Mouse (Mus musculus): ENCODE measurements around the gene Eif2ak3. TPM values are rescaled to one million over a fixed set of nuclear protein-coding genes. Genes with fewer than 3 reads are reported as not detected.

Eif2ak3 gene
- polyA plus RNA-seq, 1 experiment from 2014 or later, result 5.0 TPM

DNA sequence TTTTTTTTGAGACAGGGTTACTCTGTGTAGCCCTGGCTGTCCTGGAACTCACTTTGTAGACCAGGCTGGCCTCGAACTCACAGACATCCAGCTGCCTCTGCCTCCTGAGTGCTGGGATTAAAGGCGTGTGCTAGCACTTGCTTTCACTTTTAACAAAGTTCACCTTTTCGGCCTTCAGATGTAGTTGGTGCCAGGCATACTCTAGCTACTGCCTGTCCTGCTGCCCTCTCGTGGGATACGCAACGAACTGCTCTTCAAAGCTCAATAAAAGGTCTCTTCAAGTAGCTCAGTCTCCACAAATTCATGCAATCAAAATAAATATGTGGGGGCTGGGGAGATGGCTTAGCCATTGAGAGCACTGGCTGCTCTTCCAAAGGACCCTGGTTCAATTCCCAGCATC is 53.9 kb downstream of the Eif2ak3 start:
- H3K9me3 ChIP-seq (replicated peaks; ENCODE audit: control insufficient read depth, low read length), result no peaks in the 10 kb centered on the region
- 72% methylated on average over 6 of the region's 6 CpGs for WGBS (ENCODE audit: insufficient replicate concordance)
- H3K4me1 ChIP-seq (ENCODE audit: control insufficient read depth, insufficient read depth, low read length), result no peaks in the 10 kb centered on the region
- no peak for ATAC-seq (replicated peaks; ENCODE audit: insufficient number of reproducible peaks, low FRiP score, low TSS enrichment)
- H3K4me3 ChIP-seq (ENCODE audit: low read depth, low read length), result no peak overlapping the region
- H3K4me2 ChIP-seq, result no peak overlapping the region
- no peak overlapping the region for H3K9ac ChIP-seq (ENCODE audit: low read depth, low read length)
- no peaks in the 10 kb centered on the region for H3K27me3 ChIP-seq (ENCODE audit: control insufficient read depth, insufficient read depth, low read length)
- no peak overlapping the region for H3K27ac ChIP-seq (ENCODE audit: low read depth, low read length)
- H3K36me3 ChIP-seq (ENCODE audit: control insufficient read depth, insufficient read depth, low read length), result peaks cover 18% of the 10 kb centered on the region

DNA sequence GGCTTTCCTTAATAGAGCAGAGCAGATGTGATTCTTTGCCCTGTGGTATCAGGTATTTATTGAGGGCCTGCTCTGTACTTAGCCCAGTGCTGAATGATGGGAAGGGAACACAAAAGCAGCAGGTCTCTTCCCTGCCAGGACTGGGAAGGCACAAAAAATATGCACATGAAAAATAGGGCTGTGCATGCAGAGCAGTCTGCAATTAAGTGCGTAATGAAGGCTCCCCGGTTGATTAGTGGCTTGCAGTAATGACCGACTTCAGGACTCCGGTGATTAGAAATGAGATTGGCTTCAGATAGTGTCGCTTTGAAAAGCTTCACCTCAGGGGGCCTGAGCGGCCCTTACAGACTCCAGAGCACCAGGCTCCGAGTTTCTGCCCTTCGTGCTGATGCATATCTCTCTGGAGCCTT is 55.3 kb downstream of the Eif2ak3 start:
- ATAC-seq (replicated peaks; ENCODE audit: insufficient number of reproducible peaks, low FRiP score, low TSS enrichment), result no peak
- peaks cover 25% of the 10 kb centered on the region for H3K36me3 ChIP-seq (ENCODE audit: control insufficient read depth, insufficient read depth, low read length)

DNA sequence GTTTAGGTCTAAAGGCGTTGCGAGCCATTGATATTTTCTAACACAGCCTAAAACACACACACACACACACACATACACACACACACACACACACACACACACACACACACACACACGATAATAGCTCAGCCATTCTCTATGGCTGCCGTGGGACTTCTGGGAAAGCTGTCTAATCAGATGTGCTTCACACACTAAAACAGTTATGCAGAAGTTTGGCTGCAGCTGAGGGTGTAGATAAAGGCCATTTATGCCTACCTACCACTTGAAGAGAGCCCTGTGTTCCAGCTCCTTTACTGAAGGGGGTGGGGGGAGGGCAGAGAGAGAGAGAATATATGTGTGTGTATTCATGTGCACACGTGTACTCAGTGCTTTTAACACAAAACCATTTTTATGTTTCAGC is 59.4 kb downstream of the Eif2ak3 start:
- 81% methylated on average over 5 of the region's 5 CpGs for WGBS (ENCODE audit: insufficient replicate concordance)
- no peak overlapping the region for H3K4me2 ChIP-seq
- H3K27ac ChIP-seq (ENCODE audit: low read depth, low read length), result no peak overlapping the region
- no peak for ATAC-seq (replicated peaks; ENCODE audit: insufficient number of reproducible peaks, low FRiP score, low TSS enrichment)
- H3K4me3 ChIP-seq (ENCODE audit: low read depth, low read length), result no peak overlapping the region
- H3K9me3 ChIP-seq (replicated peaks; ENCODE audit: control insufficient read depth, low read length), result no peaks in the 10 kb centered on the region
- H3K4me1 ChIP-seq (ENCODE audit: control insufficient read depth, insufficient read depth, low read length), result no peaks in the 10 kb centered on the region
- H3K27me3 ChIP-seq (ENCODE audit: control insufficient read depth, insufficient read depth, low read length), result no peaks in the 10 kb centered on the region
- no peak overlapping the region for H3K9ac ChIP-seq (ENCODE audit: low read depth, low read length)
- peaks cover 24% of the 10 kb centered on the region for H3K36me3 ChIP-seq (ENCODE audit: control insufficient read depth, insufficient read depth, low read length)

More for the DNA sequence above, 55.3 kb downstream of the Eif2ak3 start:
- H3K27ac ChIP-seq (ENCODE audit: low read depth, low read length), result no peak overlapping the region
- no peaks in the 10 kb centered on the region for H3K27me3 ChIP-seq (ENCODE audit: control insufficient read depth, insufficient read depth, low read length)
- no peak overlapping the region for H3K4me2 ChIP-seq
- 49% methylated on average over 8 of the region's 8 CpGs for WGBS (ENCODE audit: insufficient replicate concordance)
- H3K4me1 ChIP-seq (ENCODE audit: control insufficient read depth, insufficient read depth, low read length), result no peaks in the 10 kb centered on the region
- H3K4me3 ChIP-seq (ENCODE audit: low read depth, low read length), result no peak overlapping the region
- no peaks in the 10 kb centered on the region for H3K9me3 ChIP-seq (replicated peaks; ENCODE audit: control insufficient read depth, low read length)
- no peak overlapping the region for H3K9ac ChIP-seq (ENCODE audit: low read depth, low read length)

DNA sequence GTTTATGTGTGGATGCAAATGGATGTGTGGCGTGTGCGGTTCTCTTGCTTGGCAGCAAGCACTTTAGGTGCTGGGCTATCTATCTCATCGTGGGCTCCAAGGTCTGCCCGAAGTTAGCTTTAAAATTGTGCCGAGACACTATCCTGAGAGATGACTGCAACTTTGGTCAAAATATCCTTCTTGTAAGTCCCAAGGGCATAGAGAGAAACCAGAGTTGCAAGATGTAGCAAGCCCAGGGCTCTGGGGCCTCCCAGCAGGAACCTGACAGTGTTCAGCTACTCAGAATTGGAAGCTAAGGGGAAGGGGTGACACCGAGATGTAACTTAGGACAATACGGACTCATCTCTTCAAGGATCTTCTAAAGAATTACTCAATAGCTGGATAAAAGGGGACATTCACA is 65.3 kb downstream of the Eif2ak3 start:
- WGBS (ENCODE audit: insufficient replicate concordance), result 79% methylated on average over 7 of the region's 7 CpGs
- no peak for ATAC-seq (replicated peaks; ENCODE audit: insufficient number of reproducible peaks, low FRiP score, low TSS enrichment)

DNA sequence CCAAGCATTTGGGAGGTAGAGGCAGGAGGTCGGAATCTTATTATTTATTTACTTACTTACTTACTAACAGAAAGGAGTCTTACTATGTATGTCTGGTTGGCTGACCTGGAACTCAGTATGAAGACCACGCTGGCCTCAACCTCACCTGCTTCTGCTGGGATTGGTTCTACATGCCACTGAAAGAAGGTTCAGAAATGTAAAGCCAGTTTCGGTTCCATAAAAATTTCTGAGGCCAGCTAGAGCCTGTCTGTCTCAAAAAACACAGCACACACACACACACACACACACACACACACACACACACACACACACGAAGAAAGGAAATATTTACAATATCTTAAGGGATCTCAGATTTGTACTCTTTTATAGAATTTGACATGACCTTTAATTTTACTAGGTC is 66.0 kb downstream of the Eif2ak3 start:
- no peaks in the 10 kb centered on the region for H3K9me3 ChIP-seq (replicated peaks; ENCODE audit: control insufficient read depth, low read length)
- no peak overlapping the region for H3K4me2 ChIP-seq
- H3K36me3 ChIP-seq (ENCODE audit: control insufficient read depth, insufficient read depth, low read length), result peaks cover 7% of the 10 kb centered on the region; the same call in 1 of the 2 replicates
- H3K9ac ChIP-seq (ENCODE audit: low read depth, low read length), result no peak overlapping the region
- H3K27ac ChIP-seq (ENCODE audit: low read depth, low read length), result no peak overlapping the region
- 67% methylated on average over 4 of the region's 4 CpGs for WGBS (ENCODE audit: insufficient replicate concordance)
- peaks cover 2% of the 10 kb centered on the region; the same call in 1 of the 2 replicates for H3K27me3 ChIP-seq (ENCODE audit: control insufficient read depth, insufficient read depth, low read length)
- ATAC-seq (replicated peaks; ENCODE audit: insufficient number of reproducible peaks, low FRiP score, low TSS enrichment), result no peak
- no peaks in the 10 kb centered on the region for H3K4me1 ChIP-seq (ENCODE audit: control insufficient read depth, insufficient read depth, low read length)
- H3K4me3 ChIP-seq (ENCODE audit: low read depth, low read length), result no peak overlapping the region

More for the DNA sequence above, 65.3 kb downstream of the Eif2ak3 start:
- Histone ChIP-seq H3K4me3 (ENCODE audit: low read depth, low read length) (no peak overlapping the region), H3K9me3 (replicated peaks; ENCODE audit: control insufficient read depth, low read length) (no peaks in the 10 kb centered on the region), H3K9ac (ENCODE audit: low read depth, low read length) (no peak overlapping the region), H3K4me2 (no peak overlapping the region), H3K27me3 (ENCODE audit: control insufficient read depth, insufficient read depth, low read length) (peaks cover 2% of the 10 kb centered on the region; the same call in 1 of the 2 replicates), H3K27ac (ENCODE audit: low read depth, low read length) (no peak overlapping the region), H3K36me3 (ENCODE audit: control insufficient read depth, insufficient read depth, low read length) (peaks cover 7% of the 10 kb centered on the region; the same call in 1 of the 2 replicates), H3K4me1 (ENCODE audit: control insufficient read depth, insufficient read depth, low read length) (no peaks in the 10 kb centered on the region)

DNA sequence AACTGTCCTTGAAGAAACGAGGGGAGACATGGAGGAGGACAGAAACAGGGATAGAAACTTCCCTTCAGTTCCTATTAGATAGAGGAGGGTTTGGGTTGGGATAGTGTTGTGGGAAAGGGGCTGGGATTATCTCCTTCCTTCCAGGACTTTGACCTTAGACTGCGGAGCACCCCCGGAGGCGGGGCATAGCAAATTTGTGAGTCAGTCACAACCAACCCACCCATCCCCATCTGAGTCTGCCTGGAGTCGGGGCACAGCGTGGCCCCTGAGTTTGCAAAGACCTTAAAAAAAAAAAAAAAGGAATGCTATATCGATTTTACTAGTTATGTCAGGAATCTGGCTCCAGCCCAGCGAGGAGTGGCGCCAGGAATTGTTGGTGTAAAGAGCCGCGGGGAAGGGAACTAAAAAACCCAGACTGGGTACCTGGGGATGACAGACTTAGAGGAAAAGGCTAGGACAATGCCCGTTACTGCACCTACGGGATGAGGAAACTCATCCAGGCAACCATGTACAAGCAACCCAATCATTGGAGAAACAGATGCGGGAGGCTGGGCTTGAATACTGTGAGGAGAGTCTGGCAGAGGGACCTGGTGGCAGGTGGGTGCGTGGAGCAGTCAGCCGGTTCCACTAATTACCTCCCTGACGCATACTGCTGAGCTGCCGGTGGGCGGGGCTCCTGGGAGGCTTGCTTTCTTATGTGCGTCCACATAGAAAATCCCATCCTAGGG is 67.5 kb downstream of the Eif2ak3 start:
- H3K4me1 ChIP-seq (ENCODE audit: control insufficient read depth, insufficient read depth, low read length), result no peaks in the 10 kb centered on the region
- 8% methylated on average over 20 of the region's 20 CpGs for WGBS (ENCODE audit: insufficient replicate concordance)
- peak overlapping the region; percentile 45 for H3K4me2 ChIP-seq
- ATAC-seq (replicated peaks; ENCODE audit: insufficient number of reproducible peaks, low FRiP score, low TSS enrichment), result no peak
- H3K9me3 ChIP-seq (replicated peaks; ENCODE audit: control insufficient read depth, low read length), result no peaks in the 10 kb centered on the region
- H3K4me3 ChIP-seq (ENCODE audit: low read depth, low read length), result no peak overlapping the region
- H3K9ac ChIP-seq (ENCODE audit: low read depth, low read length), result no peak overlapping the region
- H3K36me3 ChIP-seq (ENCODE audit: control insufficient read depth, insufficient read depth, low read length), result no peaks in the 10 kb centered on the region
- no peak overlapping the region for H3K27ac ChIP-seq (ENCODE audit: low read depth, low read length)
- peaks cover 2% of the 10 kb centered on the region; the same call in 1 of the 2 replicates for H3K27me3 ChIP-seq (ENCODE audit: control insufficient read depth, insufficient read depth, low read length)

DNA sequence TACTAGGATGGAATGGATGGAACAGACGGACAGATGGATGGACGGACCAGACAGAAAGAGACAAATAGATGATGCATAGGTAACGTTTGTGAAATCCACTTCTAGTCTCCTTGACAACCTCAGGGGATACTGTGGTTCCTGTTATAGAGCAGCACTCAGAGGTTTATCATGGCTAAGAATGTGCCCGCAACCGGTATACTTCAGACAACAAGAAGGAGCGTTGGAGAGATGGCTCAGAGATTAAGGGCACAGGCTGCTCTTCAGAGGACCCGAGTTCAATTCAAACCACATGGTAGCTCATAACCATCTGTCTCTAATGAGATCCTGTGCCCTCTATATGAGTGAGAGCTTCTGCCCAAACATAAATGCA is 68.1 kb downstream of the Eif2ak3 start:
- Histone ChIP-seq H3K9ac (ENCODE audit: low read depth, low read length) (no peak overlapping the region), H3K27me3 (ENCODE audit: control insufficient read depth, insufficient read depth, low read length) (peaks cover 2% of the 10 kb centered on the region; the same call in 1 of the 2 replicates), H3K4me3 (ENCODE audit: low read depth, low read length) (no peak overlapping the region), H3K9me3 (replicated peaks; ENCODE audit: control insufficient read depth, low read length) (no peaks in the 10 kb centered on the region), H3K4me2 (peak overlapping the region; percentile 45), H3K4me1 (ENCODE audit: control insufficient read depth, insufficient read depth, low read length) (no peaks in the 10 kb centered on the region), H3K27ac (ENCODE audit: low read depth, low read length) (no peak overlapping the region), H3K36me3 (ENCODE audit: control insufficient read depth, insufficient read depth, low read length) (no peaks in the 10 kb centered on the region)
- ATAC-seq (replicated peaks; ENCODE audit: insufficient number of reproducible peaks, low FRiP score, low TSS enrichment), result no peak
- WGBS (ENCODE audit: insufficient replicate concordance), result 69% methylated on average over 7 of the region's 7 CpGs

DNA sequence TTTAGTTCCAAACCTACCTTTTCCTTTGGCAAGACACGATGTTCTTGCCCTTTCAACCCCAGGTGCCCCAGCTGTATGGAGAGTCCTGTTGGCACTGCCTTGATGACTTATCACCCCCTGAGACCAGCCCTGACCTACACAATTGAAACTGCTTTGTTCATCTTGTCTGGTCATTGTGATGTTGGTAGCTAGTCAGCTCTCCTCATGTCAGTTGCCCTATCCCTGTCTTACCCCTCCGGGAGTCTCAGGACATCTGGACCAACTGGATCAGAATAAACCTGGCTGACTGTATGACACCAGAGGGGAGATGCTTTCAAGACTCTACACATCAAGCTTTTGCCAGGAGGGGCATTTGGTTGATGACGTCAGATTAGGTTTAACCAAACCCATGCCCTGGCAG is 74.5 kb downstream of the Eif2ak3 start, which contains the start of gene Tex37:
Gene Tex37, minus strand, starts transcription at position 101 of the 400 bp plus-strand sequence.
- Histone ChIP-seq H3K27ac (ENCODE audit: low read depth, low read length) (no peak within 1 kb of the TSS), H3K4me2 (no peak within 1 kb of the TSS), H3K27me3 (ENCODE audit: control insufficient read depth, insufficient read depth, low read length) (peaks cover 11% of the 10 kb centered on the region), H3K9ac (ENCODE audit: low read depth, low read length) (no peak within 1 kb of the TSS), H3K9me3 (replicated peaks; ENCODE audit: control insufficient read depth, low read length) (no peaks in the 10 kb centered on the region), H3K36me3 (ENCODE audit: control insufficient read depth, insufficient read depth, low read length) (no peaks in the 10 kb centered on the region), H3K4me3 (ENCODE audit: low read depth, low read length) (no peak within 1 kb of the TSS), H3K4me1 (ENCODE audit: control insufficient read depth, insufficient read depth, low read length) (no peaks in the 10 kb centered on the region; the same call in 1 of the 2 replicates)
- ATAC-seq (replicated peaks; ENCODE audit: insufficient number of reproducible peaks, low FRiP score, low TSS enrichment), result no peak
- WGBS (ENCODE audit: insufficient replicate concordance), result 79% methylated on average over 3 of the region's 3 CpGs

Measured in heart, embryonic 11.5 days (tissue).